Mouse (Mus musculus) bone marrow, adult 2 months (tissue): ENCODE measurements at regions not wholly inside any gene's neighbourhood (a gene's known extent, or its start where the extent isn't known, plus 50 kb on each side); places are given as distances from the start of the nearest gene placed in this dataset.

ENCODE experiments used
- CTCF ChIP-seq: fragments of 200-500 bp; IDR thresholded peaks from 2 replicates; pipeline ENCODE4 v1.5.1; 2011; ENCODE audit warnings: low read length, control low read depth; ENCODE audit not compliant: control insufficient read depth, insufficient read depth
- POLR2A ChIP-seq: fragments of 200-500 bp; IDR thresholded peaks from 2 replicates; pipeline ENCODE4 v1.6.1; 2011; ENCODE audit warnings: low read depth, mild to moderate bottlenecking, control low read depth, low read length, borderline replicate concordance; ENCODE audit not compliant: control insufficient read depth

DNA sequence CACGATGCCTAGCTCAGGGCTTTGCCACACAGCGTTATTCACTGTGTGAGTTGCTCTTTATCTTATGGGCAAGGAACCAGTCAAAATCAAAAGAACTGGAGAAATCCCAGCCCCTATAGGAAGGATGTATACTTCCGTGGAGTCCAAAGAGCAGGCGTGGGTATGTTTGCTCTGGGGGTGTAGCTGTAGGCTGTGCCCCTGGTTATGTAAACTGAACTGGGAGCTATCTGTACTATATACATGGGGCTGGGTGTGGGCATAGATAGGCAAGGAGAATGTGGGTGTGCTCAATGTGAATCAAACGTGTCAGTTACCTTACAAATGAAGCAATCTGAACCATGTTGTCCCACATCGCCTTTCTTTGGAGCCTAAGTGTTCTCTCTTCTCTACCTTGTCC is 120.3 kb upstream of the Parp11 start:
- TF ChIP-seq POLR2A, result no peak
- TF ChIP-seq CTCF, result no peak
